In the genomic region with DNA sequence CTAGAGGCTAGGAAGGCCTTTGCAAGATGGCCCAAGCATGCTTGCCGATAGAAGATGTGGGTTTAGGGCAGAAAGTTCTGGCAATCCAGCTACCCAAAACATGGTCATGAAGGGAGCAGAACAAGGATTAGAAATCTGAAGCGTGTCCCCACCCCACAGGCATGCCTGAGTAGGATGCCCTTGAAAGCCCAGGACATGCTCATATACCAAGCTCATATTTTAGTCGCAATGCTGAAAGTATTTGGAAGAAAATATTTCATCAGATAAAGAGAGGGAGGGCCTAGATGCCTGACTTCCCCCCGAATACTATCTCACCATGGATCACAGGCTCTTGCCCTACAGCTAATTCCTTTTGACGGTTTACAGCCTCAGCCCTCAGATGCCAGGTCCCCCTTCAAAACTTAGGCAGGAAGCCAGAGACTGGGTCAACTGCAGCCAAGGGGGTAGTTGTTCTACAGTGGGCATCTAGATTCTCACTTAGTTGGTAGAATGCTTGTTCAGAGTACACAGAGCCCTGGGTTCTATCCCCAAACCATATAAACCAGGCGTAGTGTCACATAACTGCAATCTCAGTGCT, we compare ENCODE assay signal across 25 mouse cellular contexts. TPM values are rescaled to one million over a fixed set of nuclear protein-coding genes. Genes with fewer than 3 reads are reported as not detected.
DNase-seq lines count a peak whose midpoint lies in the region; ATAC-seq and TF ChIP-seq lines count a peak whose summit lies in the region.
"Had no signal": no experiment of that assay in that cellular context is flagged by ENCODE, and none has a peak within 500 bp of the region (broad histone marks: within the 10 kb centered on the region; RNA-seq: fewer than 3 reads in every experiment).

No protein-coding gene starts in this region.

- 70% methylated on average over 6 of the region's 6 CpGs for WGBS in kidney, postnatal 0 days
- WGBS in embryonic facial prominence, embryonic 15.5 days = 50% methylated on average over 6 of the region's 6 CpGs
- 91% methylated on average over 6 of the region's 6 CpGs for WGBS in forebrain, embryonic 14.5 days

- H3K9me3 ChIP-seq in kidney, postnatal 0 days (replicated peaks; ENCODE audit: low read length) = no peaks in the 10 kb centered on the region; the same call in none of the 2 replicates
- no peaks in the 10 kb centered on the region for H3K9me3 ChIP-seq in embryonic facial prominence, embryonic 15.5 days (replicated peaks)
- 0 out of 2 replicates have a peak, but pooled peaks cover 3% of the 10 kb centered on the region for H3K9me3 ChIP-seq in forebrain, embryonic 14.5 days (replicated peaks; ENCODE audit: control insufficient read depth, low read length)
- H3K9me3 ChIP-seq: heart, embryonic 10.5 days; limb, embryonic 12.5 days; liver, embryonic 13.5 days; midbrain, embryonic 15.5 days; neural tube, embryonic 13.5 days had no signal

- no peak overlapping the region for H3K4me3 ChIP-seq in gastrocnemius, adult 2 months
- no peak overlapping the region for H3K4me3 ChIP-seq in kidney, postnatal 0 days (replicated peaks; ENCODE audit: low read depth, low read length)
- no peak overlapping the region for H3K4me3 ChIP-seq in embryonic facial prominence, embryonic 15.5 days (replicated peaks)
- H3K4me3 ChIP-seq in forebrain, embryonic 14.5 days (ENCODE audit: low read depth, low read length) = no peak overlapping the region
- H3K4me3 ChIP-seq: heart, embryonic 10.5 days; limb, embryonic 12.5 days; liver, embryonic 13.5 days; megakaryocyte, embryonic 14.5 days; midbrain, embryonic 15.5 days; neural tube, embryonic 13.5 days had no signal

- DNase-seq in gastrocnemius, adult 2 months = no peak
- no peak for DNase-seq in gastrocnemius, adult 18-20 months (ENCODE audit: low spot score)
- DNase-seq in kidney, postnatal 0 days (ENCODE audit: low spot score) = peak; percentile 43
- DNase-seq in kidney, postnatal 14 days = no peak
- no peak for DNase-seq in Patski (ENCODE audit: low read depth, low spot score)
- DNase-seq in forebrain, embryonic 14.5 days (ENCODE audit: low spot score) = no peak
- DNase-seq in thymus, postnatal 10 days (ENCODE audit: low spot score in 2 of 2) = no peak
- DNase-seq: adrenal gland, postnatal 36 days; cerebellum, adult 11 months; cerebellum, adult 9-11 months; heart, postnatal 4 days; liver, embryonic 13.5 days; lung, embryonic 14.5 days; lung, postnatal 36 days; right cerebral cortex, adult 18-20 months; right cerebral cortex, postnatal 4 days; thymus, adult 18-20 months had no signal

- no peak overlapping the region for H3K9ac ChIP-seq in kidney, postnatal 0 days (ENCODE audit: low read depth, low read length)
- H3K9ac ChIP-seq in embryonic facial prominence, embryonic 15.5 days = no peak overlapping the region
- no peak overlapping the region for H3K9ac ChIP-seq in forebrain, embryonic 14.5 days (ENCODE audit: low read length)
- H3K9ac ChIP-seq: limb, embryonic 12.5 days; liver, embryonic 13.5 days; lung, embryonic 14.5 days; midbrain, embryonic 15.5 days; neural tube, embryonic 13.5 days had no signal

- H3K36me3 ChIP-seq in kidney, postnatal 0 days (ENCODE audit: insufficient read depth, low read length) = no peaks in the 10 kb centered on the region
- peaks cover 3% of the 10 kb centered on the region for H3K36me3 ChIP-seq in embryonic facial prominence, embryonic 15.5 days
- H3K36me3 ChIP-seq in forebrain, embryonic 14.5 days (ENCODE audit: control insufficient read depth, insufficient read depth, low read length) = no peaks in the 10 kb centered on the region
- H3K36me3 ChIP-seq: heart, embryonic 10.5 days; limb, embryonic 12.5 days; liver, embryonic 13.5 days; midbrain, embryonic 15.5 days; neural tube, embryonic 13.5 days had no signal

- no peak overlapping the region for H3K4me2 ChIP-seq in kidney, postnatal 0 days (ENCODE audit: low read length)
- no peak overlapping the region for H3K4me2 ChIP-seq in embryonic facial prominence, embryonic 15.5 days (replicated peaks)
- no peak overlapping the region for H3K4me2 ChIP-seq in forebrain, embryonic 14.5 days (ENCODE audit: low read length)
- H3K4me2 ChIP-seq: limb, embryonic 12.5 days; liver, embryonic 13.5 days; lung, embryonic 14.5 days; midbrain, embryonic 15.5 days; neural tube, embryonic 13.5 days had no signal

- no peak for ATAC-seq in kidney, postnatal 0 days (replicated peaks; ENCODE audit: low FRiP score, low read depth)
- ATAC-seq in Patski = peak; percentile 65
- no peak for ATAC-seq in embryonic facial prominence, embryonic 15.5 days (ENCODE audit: insufficient number of reproducible peaks, low FRiP score, low TSS enrichment, low read depth)
- ATAC-seq in forebrain, embryonic 14.5 days = no peak
- ATAC-seq: hindbrain, embryonic 16.5 days; intestine, postnatal 0 days; midbrain, embryonic 15.5 days had no signal

- peaks cover 29% of the 10 kb centered on the region for H3K4me1 ChIP-seq in kidney, postnatal 0 days (replicated peaks; ENCODE audit: insufficient read depth, low read length)
- peaks cover 66% of the 10 kb centered on the region for H3K4me1 ChIP-seq in embryonic facial prominence, embryonic 15.5 days
- H3K4me1 ChIP-seq in forebrain, embryonic 14.5 days (ENCODE audit: control insufficient read depth, insufficient read depth, low read length) = no peaks in the 10 kb centered on the region

- in situ Hi-C loops in Patski (cut with MboI; ENCODE audit: low pct_unique_long_range_greater_than_20kb) = no loop called here

- H3K27ac ChIP-seq in gastrocnemius, adult 2 months = peak overlapping the region; percentile 64
- peak overlapping the region; percentile 47 for H3K27ac ChIP-seq in kidney, postnatal 0 days
- H3K27ac ChIP-seq in embryonic facial prominence, embryonic 15.5 days (replicated peaks) = peak overlapping the region; percentile 66
- H3K27ac ChIP-seq in forebrain, embryonic 14.5 days (ENCODE audit: low read depth, low read length) = no peak overlapping the region
- H3K27ac ChIP-seq: heart, embryonic 10.5 days; liver, embryonic 13.5 days; midbrain, embryonic 15.5 days; neural tube, embryonic 13.5 days had no signal

- POLR2A ChIA-PET in Patski (lab: Charles Lee) = no interaction called here

- no peaks in the 10 kb centered on the region for H3K27me3 ChIP-seq in kidney, postnatal 0 days (ENCODE audit: insufficient read depth, low read length)
- no peaks in the 10 kb centered on the region for H3K27me3 ChIP-seq in Patski
- H3K27me3 ChIP-seq in embryonic facial prominence, embryonic 15.5 days = no peaks in the 10 kb centered on the region
- H3K27me3 ChIP-seq in forebrain, embryonic 14.5 days (replicated peaks; ENCODE audit: control insufficient read depth, insufficient read depth, low read length) = no peaks in the 10 kb centered on the region
- H3K27me3 ChIP-seq: limb, embryonic 12.5 days; liver, embryonic 13.5 days; megakaryocyte, embryonic 14.5 days; midbrain, embryonic 15.5 days; neural tube, embryonic 13.5 days had no signal

- intact Hi-C loops in gastrocnemius, adult 2 months (cut with DNase I) = no loop called here

- TF ChIP-seq CTCF in gastrocnemius, adult 2 months (IDR thresholded peaks at IDR 0.05) = no peak
- no peak for TF ChIP-seq CTCF in kidney, postnatal 0 days (IDR thresholded peaks at IDR 0.05; ENCODE audit: low read depth)
- no peak for TF ChIP-seq CTCF in Patski (IDR thresholded peaks at IDR 0.05)

- CTCF ChIA-PET in Patski (lab: Charles Lee) = no interaction called here

RNA-seq across cellular contexts. Expression of gene Tgfbr2, which starts 7.8 kb away (rescaled TPM):
- 10 to 100 TPM; 18.4 to 23.5 TPM for total RNA-seq in gastrocnemius, adult 2 months (2021)
- total RNA-seq in gastrocnemius, adult 18-20 months (2021) = 10 to 100 TPM; 14.7 to 20.2 TPM
- polyA plus RNA-seq in kidney, postnatal 0 days (2015; fragmentation: Nextera tagmentation; extraction: Ambion mirVana) = 31.0 and 31.2 TPM in 2 replicates
- 108 TPM for polyA plus RNA-seq in Patski (2021)
- polyA plus RNA-seq in embryonic facial prominence, embryonic 15.5 days (2015; fragmentation: Nextera tagmentation; extraction: Ambion mirVana) = 48.8 and 49.6 TPM in 2 replicates
- polyA plus RNA-seq in forebrain, embryonic 14.5 days (2014; fragmentation: Nextera tagmentation; extraction: Ambion mirVana) = 5.5 and 7.7 TPM in 2 replicates
